Mouse (Mus musculus) CH12.LX (cell line): ENCODE measurements at regions not wholly inside any gene's neighbourhood (a gene's known extent, or its start where the extent isn't known, plus 50 kb on each side); places are given as distances from the start of the nearest gene placed in this dataset.

ENCODE experiments used
- DNase-seq: peaks from one replicate; pipeline ENCODE4 v3.0.0-alpha.2; 2013; ENCODE audit errors: extremely low read depth
- H3K27ac ChIP-seq: 2 replicates; pipeline ENCODE4 v1.5.1; 2012; ENCODE audit warnings: low read depth, mild to moderate bottlenecking, control low read depth, moderate library complexity; ENCODE audit not compliant: insufficient read depth
- H3K27me3 ChIP-seq: replicated peaks from 2 replicates; pipeline ENCODE3; 2012; ENCODE audit warnings: inconsistent platforms
- H3K36me3 ChIP-seq, 2 experiments: replicated peaks in 1 of 2; 2 replicates each; pipeline versions ENCODE3 to v1.6.1; 2012; ENCODE audit warnings: inconsistent platforms in 1 of 2, low read length in 1 of 2, mild to moderate bottlenecking in 1 of 2, mixed read lengths in 1 of 2, moderate library complexity in 1 of 2; ENCODE audit not compliant: control insufficient read depth in 1 of 2, insufficient read depth in 1 of 2
- H3K4me1 ChIP-seq, 2 experiments: 2 replicates each; pipeline ENCODE4 v1.6.1; 2012; ENCODE audit warnings: inconsistent platforms in 1 of 2, moderate library complexity in 1 of 2; ENCODE audit not compliant: insufficient read depth in 2 of 2, control insufficient read depth in 1 of 2
- H3K4me2 ChIP-seq: 2 replicates; pipeline ENCODE4 v1.6.1; 2012; ENCODE audit warnings: low read depth, mild to moderate bottlenecking, control low read depth; ENCODE audit not compliant: poor library complexity, insufficient read depth, severe bottlenecking
- H3K4me3 ChIP-seq, 3 experiments: fragments of 150-350 bp in 1 of 3; sonication (generic) in 1 of 3; replicated peaks in 1 of 3; 2 replicates each; pipeline versions ENCODE3 to v1.5.1; 2011 to 2012; ENCODE audit warnings: low read depth in 2 of 3, low read length in 2 of 3, mild to moderate bottlenecking in 2 of 3, moderate library complexity in 2 of 3, control low read depth in 1 of 3, improper control_type of control experiment in 1 of 3, inconsistent platforms in 1 of 3, mixed read lengths in 1 of 3; ENCODE audit not compliant: poor library complexity in 1 of 3
- H3K79me2 ChIP-seq: replicated peaks from 2 replicates; pipeline ENCODE4 v1.6.1; 2012; ENCODE audit warnings: mild to moderate bottlenecking, moderate library complexity; ENCODE audit not compliant: control insufficient read depth, poor library complexity, insufficient read depth, severe bottlenecking; ENCODE audit errors: extremely low read depth
- H3K9ac ChIP-seq: 2 replicates; pipeline ENCODE4 v1.6.1; 2012; ENCODE audit warnings: low read depth, mild to moderate bottlenecking, control low read depth, moderate library complexity; ENCODE audit not compliant: insufficient read depth
- H3K9me3 ChIP-seq: replicated peaks from 2 replicates; pipeline ENCODE3; 2012; ENCODE audit warnings: low read length, inconsistent platforms, mixed read lengths
- BHLHE40 ChIP-seq: IDR thresholded peaks from 2 replicates; pipeline ENCODE4 v1.6.1; 2011; ENCODE audit warnings: mild to moderate bottlenecking, low read depth, low read length, improper control_type of control experiment
- CHD2 ChIP-seq: IDR thresholded peaks from 2 replicates; pipeline ENCODE4 v1.6.1; 2011; ENCODE audit warnings: low read length, improper control_type of control experiment
- EP300 ChIP-seq: IDR thresholded peaks from 2 replicates; pipeline ENCODE4 v1.6.1; 2011; ENCODE audit warnings: low read length, improper control_type of control experiment
- GABPA ChIP-seq: IDR thresholded peaks from 2 replicates; pipeline ENCODE4 v1.6.1; 2012; ENCODE audit warnings: low read depth, low read length, improper control_type of control experiment, inconsistent platforms; ENCODE audit not compliant: insufficient replicate concordance
- IRF4 ChIP-seq: IDR thresholded peaks from 2 replicates; pipeline ENCODE4 v1.6.1; 2014; ENCODE audit warnings: low read depth, mild to moderate bottlenecking, inconsistent platforms, low read length, improper control_type of control experiment
- MEF2A ChIP-seq: IDR thresholded peaks from 2 replicates; pipeline ENCODE4 v1.6.1; 2014; ENCODE audit warnings: low read depth, mild to moderate bottlenecking, inconsistent platforms, low read length, improper control_type of control experiment, borderline replicate concordance
- MYC ChIP-seq: IDR thresholded peaks from 2 replicates; pipeline ENCODE4 v1.6.1; 2011; ENCODE audit warnings: low read depth, mild to moderate bottlenecking, improper control_type of control experiment, low read length
- PAX5 ChIP-seq: IDR thresholded peaks from 2 replicates; pipeline ENCODE4 v1.6.1; 2012; ENCODE audit warnings: low read length, inconsistent platforms, mixed read lengths
- SMC3 ChIP-seq: IDR thresholded peaks from 2 replicates; pipeline ENCODE4 v1.6.1; 2011; ENCODE audit warnings: low read depth, low read length, improper control_type of control experiment
- TCF12 ChIP-seq: IDR thresholded peaks from 2 replicates; pipeline ENCODE4 v1.6.1; 2014; ENCODE audit warnings: low read depth, mild to moderate bottlenecking, inconsistent platforms, low read length, improper control_type of control experiment
- dilution Hi-C: fragments of 300-500 bp; cut with MboI; formaldehyde crosslinking; loops from 2 replicates; pipeline ENCODE4 v1.14.3; 2020; ENCODE audit warnings: low sequenced_read_pairs; ENCODE audit not compliant: extremely low pct_unique_long_range_greater_than_20kb, extremely low pct_ligation_motif_present
- in situ Hi-C: fragments of 300-500 bp; cut with MboI; formaldehyde crosslinking; loops from 3 replicates; pipeline ENCODE4 v1.14.3; 2019; ENCODE audit warnings: low sequenced_read_pairs, low pct_ligation_motif_present, low pct_unique_long_range_greater_than_20kb, mixed read lengths

GRCm38 (mm10) chr3:52567606-52568372 is 299.7 kb downstream of the Foxo1 start:
- dilution Hi-C loops: no loop called here
- DNase-seq: no peak

DNA sequence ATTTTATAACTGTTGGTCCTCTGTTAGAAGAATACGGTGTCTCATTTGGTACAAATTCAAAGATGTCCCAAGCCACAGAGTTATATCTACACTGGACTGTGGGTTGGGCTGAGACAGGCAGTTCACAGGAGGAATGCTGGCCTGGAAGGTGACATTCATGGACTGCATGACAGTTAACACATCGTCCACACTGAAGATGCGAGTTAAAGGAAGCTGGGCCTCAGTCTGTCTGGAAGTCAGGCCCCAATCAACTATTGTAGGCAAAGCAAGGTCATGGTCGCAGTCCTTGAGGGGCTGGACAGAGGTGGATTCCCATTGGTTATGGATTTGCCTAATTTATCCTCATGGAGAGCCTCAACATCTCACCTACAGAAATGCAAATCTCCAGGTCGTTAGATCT is 295.5 kb downstream of the Foxo1 start:
- Histone ChIP-seq H3K9ac (no peak overlapping the region), H3K4me2 (no peak overlapping the region), H3K27me3 (no peaks in the 10 kb centered on the region), H3K9me3 (no peaks in the 10 kb centered on the region), H3K4me3 (no peak overlapping the region), H3K4me1 (peaks cover 2 to 14% of the 10 kb centered on the region in 2 experiments; a peak in 2 of 4 replicates), H3K79me2 (no peaks in the 10 kb centered on the region), H3K27ac (no peak overlapping the region), H3K36me3 (no peaks in the 10 kb centered on the region)
- no peak for DNase-seq
- dilution Hi-C loops (no loop called here), in situ Hi-C loops (no loop called here)
- TF ChIP-seq SMC3: no peak

More at GRCm38 (mm10) chr3:52567606-52568372, 299.7 kb downstream of the Foxo1 start:
- in situ Hi-C loops: no loop called here
- Histone ChIP-seq H3K27ac (no peak overlapping the region), H3K9ac (no peak overlapping the region), H3K4me3 (no peak overlapping the region), H3K36me3 (no peaks in the 10 kb centered on the region), H3K4me1 (peaks cover 2 to 27% of the 10 kb centered on the region in 2 experiments; a peak in 3 of 4 replicates), H3K4me2 (0 out of 2 replicates have a peak overlapping the region, but pooled peaks have one; percentile 6), H3K27me3 (no peaks in the 10 kb centered on the region), H3K9me3 (no peaks in the 10 kb centered on the region), H3K79me2 (no peaks in the 10 kb centered on the region)
- TF ChIP-seq MYC (no peak), CHD2 (no peak), EP300 (peak; percentile 70), MEF2A (no peak), BHLHE40 (peak; percentile 61)

GRCm38 (mm10) chr3:52562816-52563215 is 294.7 kb downstream of the Foxo1 start:
- dilution Hi-C loops (no loop called here), in situ Hi-C loops (no loop called here)
- H3K36me3 ChIP-seq: no peaks in the 10 kb centered on the region
- no peaks in the 10 kb centered on the region for H3K9me3 ChIP-seq
- H3K79me2 ChIP-seq: no peaks in the 10 kb centered on the region
- DNase-seq: no peak
- no peaks in the 10 kb centered on the region for H3K27me3 ChIP-seq
- H3K9ac ChIP-seq: no peak overlapping the region
- H3K4me1 ChIP-seq: peaks cover 2 to 7% of the 10 kb centered on the region in 2 experiments; a peak in 2 of 4 replicates
- no peak overlapping the region for H3K27ac ChIP-seq
- H3K4me2 ChIP-seq: no peak overlapping the region
- TF ChIP-seq TCF12: no peak
- TF ChIP-seq SMC3: no peak
- no peak for TF ChIP-seq IRF4
- no peak for TF ChIP-seq PAX5
- TF ChIP-seq GABPA: no peak
- H3K4me3 ChIP-seq: no peak overlapping the region
